Mouse (Mus musculus): Measurements from ENCODE around the gene Qtrt2.

The Qtrt2 gene

GRCm38 (mm10) chr16:43816321-43816720, 110.3 kb downstream of the Qtrt2 start:
- no peak for DNase-seq (ENCODE audit: low read depth, low spot score)

GRCm38 (mm10) chr16:43814644-43815043, 112.0 kb downstream of the Qtrt2 start:
- DNase-seq (ENCODE audit: low read depth, low spot score): no peak

Measured in skeletal muscle tissue, adult 2 months (tissue).